Mouse (Mus musculus) kidney, adult 9 months (tissue): ENCODE measurements around the gene Cdh13.

Experiments used
- DNase-seq: peaks from one replicate; pipeline ENCODE4 v3.0.0; 2022

The Cdh13 gene

GRCm38 (mm10) chr8:118965101-118965840, 681.7 kb downstream of the Cdh13 start:
- DNase-seq, result no peak

- DNase-seq, result no peak
Observed at GRCm38 (mm10) chr8:118968896-118969295, 685.4 kb downstream of the Cdh13 start.

- no peak for DNase-seq
Observed at GRCm38 (mm10) chr8:118979800-118980199, 696.3 kb downstream of the Cdh13 start.

- DNase-seq, result no peak
Observed at GRCm38 (mm10) chr8:118983724-118984123, 700.2 kb downstream of the Cdh13 start.

GRCm38 (mm10) chr8:118986796-118987195, 703.3 kb downstream of the Cdh13 start:
- no peak for DNase-seq

GRCm38 (mm10) chr8:118995641-118996188, 712.2 kb downstream of the Cdh13 start:
- no peak for DNase-seq

GRCm38 (mm10) chr8:119000595-119000994, 717.1 kb downstream of the Cdh13 start:
- DNase-seq, result no peak

GRCm38 (mm10) chr8:119004821-119005220, 721.3 kb downstream of the Cdh13 start:
- no peak for DNase-seq

GRCm38 (mm10) chr8:119018675-119019074, 735.1 kb downstream of the Cdh13 start:
- no peak for DNase-seq

- no peak for DNase-seq
Observed at GRCm38 (mm10) chr8:119020781-119021180, 737.2 kb downstream of the Cdh13 start.

GRCm38 (mm10) chr8:119021478-119021877, 737.9 kb downstream of the Cdh13 start:
- no peak for DNase-seq

GRCm38 (mm10) chr8:119022301-119022870, 738.9 kb downstream of the Cdh13 start:
- DNase-seq, result no peak

- DNase-seq, result no peak
Observed at GRCm38 (mm10) chr8:119033398-119033797, 749.9 kb downstream of the Cdh13 start.

- DNase-seq, result no peak
Observed at GRCm38 (mm10) chr8:119034037-119034436, 750.5 kb downstream of the Cdh13 start.

GRCm38 (mm10) chr8:119035126-119035525, 751.6 kb downstream of the Cdh13 start:
- no peak for DNase-seq

- DNase-seq, result no peak
Observed at GRCm38 (mm10) chr8:119037571-119037970, 754.0 kb downstream of the Cdh13 start.

GRCm38 (mm10) chr8:119039358-119039757, 755.8 kb downstream of the Cdh13 start:
- no peak for DNase-seq

GRCm38 (mm10) chr8:119057876-119058275, 774.3 kb downstream of the Cdh13 start:
- DNase-seq, result no peak

- no peak for DNase-seq
Observed at GRCm38 (mm10) chr8:119061671-119062070, 778.1 kb downstream of the Cdh13 start.

- DNase-seq, result peak; percentile 53
Observed at GRCm38 (mm10) chr8:119064523-119064922, 781.0 kb downstream of the Cdh13 start.

- no peak for DNase-seq
Observed at GRCm38 (mm10) chr8:119072291-119072690, 788.8 kb downstream of the Cdh13 start.

- no peak for DNase-seq
Observed at GRCm38 (mm10) chr8:119085022-119085421, 801.5 kb downstream of the Cdh13 start.

- no peak for DNase-seq
Observed at GRCm38 (mm10) chr8:119098261-119098660, 814.7 kb downstream of the Cdh13 start.

GRCm38 (mm10) chr8:119102871-119103270, 819.3 kb downstream of the Cdh13 start:
- DNase-seq, result no peak
